Mouse (Mus musculus): ENCODE data around the gene Gpr63.
"Not testable (repeated sequence)": the region's sequence is repeated elsewhere in the genome, so short reads cannot be mapped to it uniquely, and the experiment has no call there.

Gpr63 gene

GRCm38 (mm10) chr4:24966299-24966991, at the start of gene Gpr63:
Gpr63 (plus strand) TSS chr4:24966407.
- DNase-seq (ENCODE audit: low read depth, low spot score), result no peak

- no peak for DNase-seq (ENCODE audit: low read depth, low spot score)
Measured at GRCm38 (mm10) chr4:24920006-24920577, 46.1 kb upstream of the Gpr63 start.

- DNase-seq (ENCODE audit: low read depth, low spot score), result no peak
Measured at GRCm38 (mm10) chr4:24924726-24925125, 41.5 kb upstream of the Gpr63 start.

- no peak for DNase-seq (ENCODE audit: low read depth, low spot score)
Measured at GRCm38 (mm10) chr4:24928260-24928780, 37.9 kb upstream of the Gpr63 start.

GRCm38 (mm10) chr4:24928926-24929325, 37.3 kb upstream of the Gpr63 start:
- no peak for DNase-seq (ENCODE audit: low read depth, low spot score)

- no peak for DNase-seq (ENCODE audit: low read depth, low spot score)
Measured at GRCm38 (mm10) chr4:24942728-24943424, 23.3 kb upstream of the Gpr63 start.

- no peak for DNase-seq (ENCODE audit: low read depth, low spot score)
Measured at GRCm38 (mm10) chr4:24965918-24966298, 299 bp upstream of the Gpr63 start.

- no peak for DNase-seq (ENCODE audit: low read depth, low spot score)
Measured at GRCm38 (mm10) chr4:24967251-24967650, 1.0 kb downstream of the Gpr63 start.

- DNase-seq (ENCODE audit: low read depth, low spot score), result no peak
Measured at GRCm38 (mm10) chr4:24978589-24978988, 12.4 kb downstream of the Gpr63 start.

GRCm38 (mm10) chr4:24985612-24986011, 19.4 kb downstream of the Gpr63 start:
- DNase-seq (ENCODE audit: low read depth, low spot score), result no peak

- DNase-seq (ENCODE audit: low read depth, low spot score), result no peak
Measured at GRCm38 (mm10) chr4:24991475-24991874, 25.3 kb downstream of the Gpr63 start.

- not testable (repeated sequence) for DNase-seq (ENCODE audit: low read depth, low spot score)
Measured at GRCm38 (mm10) chr4:25009328-25009727, 43.1 kb downstream of the Gpr63 start.

GRCm38 (mm10) chr4:25011780-25012179, 45.6 kb downstream of the Gpr63 start:
- DNase-seq (ENCODE audit: low read depth, low spot score), result no peak

- no peak for DNase-seq (ENCODE audit: low read depth, low spot score)
Measured at GRCm38 (mm10) chr4:25012726-25013125, 46.5 kb downstream of the Gpr63 start.

GRCm38 (mm10) chr4:25015017-25015655, 48.9 kb downstream of the Gpr63 start:
- no peak for DNase-seq (ENCODE audit: low read depth, low spot score)

GRCm38 (mm10) chr4:25028252-25028651, 62.0 kb downstream of the Gpr63 start:
- no peak for DNase-seq (ENCODE audit: low read depth, low spot score)

GRCm38 (mm10) chr4:25028752-25029151, 62.5 kb downstream of the Gpr63 start:
- DNase-seq (ENCODE audit: low read depth, low spot score), result no peak

GRCm38 (mm10) chr4:25029875-25030274, 63.7 kb downstream of the Gpr63 start:
- no peak for DNase-seq (ENCODE audit: low read depth, low spot score)

- DNase-seq (ENCODE audit: low read depth, low spot score), result no peak
Measured at GRCm38 (mm10) chr4:25035158-25035791, 69.1 kb downstream of the Gpr63 start.

- no peak for DNase-seq (ENCODE audit: low read depth, low spot score)
Measured at GRCm38 (mm10) chr4:25035806-25036205, 69.6 kb downstream of the Gpr63 start.

- no peak for DNase-seq (ENCODE audit: low read depth, low spot score)
Measured at GRCm38 (mm10) chr4:25037260-25037659, 71.1 kb downstream of the Gpr63 start.

- DNase-seq (ENCODE audit: low read depth, low spot score), result not testable (repeated sequence)
Measured at GRCm38 (mm10) chr4:25055541-25055940, 89.3 kb downstream of the Gpr63 start.
